Mouse (Mus musculus): ENCODE measurements around the gene Dock8. TPM values are rescaled to one million over a fixed set of nuclear protein-coding genes. Genes with fewer than 3 reads are reported as not detected.

Dock8 gene
- polyA plus RNA-seq, 1 experiment, result 5.8 TPM

DNA sequence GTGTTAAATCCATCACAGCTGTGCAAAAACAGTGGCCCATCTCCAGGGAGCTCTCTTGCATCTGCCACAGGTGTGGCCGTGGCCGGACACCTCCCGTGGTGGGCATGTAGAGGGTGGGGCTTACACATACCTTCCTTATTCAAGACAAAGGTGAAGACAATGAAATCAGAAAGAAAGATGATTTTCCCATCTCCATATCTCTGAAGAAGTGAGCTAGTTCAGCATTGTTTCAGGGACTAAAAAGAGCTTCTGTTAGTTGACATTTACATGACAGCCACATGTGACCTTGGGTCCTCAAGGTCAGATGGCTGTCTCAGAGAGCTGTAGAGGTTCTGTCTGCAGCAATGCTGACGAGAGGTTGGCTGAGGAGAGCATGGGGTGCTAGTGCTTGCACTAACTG, 99.6 kb downstream of the Dock8 start:
- DNase-seq (ENCODE audit: low read depth, low spot score), result no peak
- WGBS, result 84% methylated on average over 4 of the region's 4 CpGs

DNA sequence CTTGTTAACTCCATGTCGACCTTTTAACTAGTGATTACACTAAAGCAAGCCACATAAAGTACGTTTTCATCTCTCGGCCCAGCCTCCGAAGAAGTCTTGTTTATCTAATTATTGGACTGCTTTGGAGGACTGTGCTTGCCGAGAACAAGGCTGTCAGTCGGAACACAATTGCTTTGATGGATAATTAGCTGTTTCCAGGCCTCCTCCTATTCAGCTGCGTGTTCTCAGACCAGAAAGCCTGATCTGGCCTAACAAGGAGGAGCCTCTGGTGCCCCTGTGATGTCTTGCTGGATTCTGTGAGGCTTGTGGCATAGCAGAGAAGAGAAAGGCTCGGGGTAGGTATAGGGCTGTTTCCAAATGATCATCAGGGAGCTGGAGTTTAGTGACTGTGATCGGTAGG, 106.3 kb downstream of the Dock8 start:
- DNase-seq (ENCODE audit: low read depth, low spot score), result no peak
- whole genome bisulfite sequencing, result 67% methylated on average over 9 of the region's 9 CpGs

DNA sequence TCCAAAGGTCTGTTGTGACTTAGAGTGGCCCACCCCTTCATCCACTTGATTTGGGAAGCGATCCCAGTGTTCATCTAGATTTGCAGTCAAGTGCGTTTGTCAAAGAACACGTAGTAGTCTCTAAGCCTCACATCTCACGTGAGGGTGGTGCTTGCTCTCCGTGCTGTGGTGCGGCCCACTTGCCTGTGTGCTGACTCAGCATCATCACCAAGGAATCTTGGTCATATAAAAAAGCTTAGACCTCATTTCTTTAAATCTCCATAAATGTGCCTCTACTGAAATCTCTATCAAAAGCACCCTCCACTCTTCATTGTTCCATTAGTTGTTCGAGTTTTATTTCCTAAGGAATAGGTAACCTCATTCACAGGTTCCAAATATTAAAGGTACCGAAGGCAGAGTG, 107.0 kb downstream of the Dock8 start:
- DNase-seq (ENCODE audit: low read depth, low spot score), result no peak
- 93% methylated on average over 8 of the region's 8 CpGs for WGBS

DNA sequence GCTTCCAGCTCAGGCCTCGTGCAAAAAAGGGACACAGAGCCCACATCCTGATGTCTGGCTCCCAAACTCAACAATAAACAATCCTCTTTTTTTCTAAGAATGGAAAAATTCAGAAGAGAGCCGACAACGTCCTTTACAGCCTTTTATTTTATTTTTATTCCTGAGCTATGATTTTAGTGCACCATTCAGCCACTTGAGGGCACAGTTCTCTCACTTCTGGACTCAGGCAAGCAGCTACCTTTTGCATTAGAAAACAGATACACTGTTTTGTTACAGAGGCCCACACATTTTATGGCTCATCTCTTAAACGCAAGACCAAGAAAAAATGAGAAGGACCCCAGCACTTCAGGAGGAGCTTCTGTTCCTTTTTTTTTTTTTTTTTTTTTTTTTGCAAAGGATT, 108.1 kb downstream of the Dock8 start:
- peak; percentile 13 for DNase-seq (ENCODE audit: low read depth, low spot score)
- WGBS, result 5% methylated on average over 4 of the region's 4 CpGs

DNA sequence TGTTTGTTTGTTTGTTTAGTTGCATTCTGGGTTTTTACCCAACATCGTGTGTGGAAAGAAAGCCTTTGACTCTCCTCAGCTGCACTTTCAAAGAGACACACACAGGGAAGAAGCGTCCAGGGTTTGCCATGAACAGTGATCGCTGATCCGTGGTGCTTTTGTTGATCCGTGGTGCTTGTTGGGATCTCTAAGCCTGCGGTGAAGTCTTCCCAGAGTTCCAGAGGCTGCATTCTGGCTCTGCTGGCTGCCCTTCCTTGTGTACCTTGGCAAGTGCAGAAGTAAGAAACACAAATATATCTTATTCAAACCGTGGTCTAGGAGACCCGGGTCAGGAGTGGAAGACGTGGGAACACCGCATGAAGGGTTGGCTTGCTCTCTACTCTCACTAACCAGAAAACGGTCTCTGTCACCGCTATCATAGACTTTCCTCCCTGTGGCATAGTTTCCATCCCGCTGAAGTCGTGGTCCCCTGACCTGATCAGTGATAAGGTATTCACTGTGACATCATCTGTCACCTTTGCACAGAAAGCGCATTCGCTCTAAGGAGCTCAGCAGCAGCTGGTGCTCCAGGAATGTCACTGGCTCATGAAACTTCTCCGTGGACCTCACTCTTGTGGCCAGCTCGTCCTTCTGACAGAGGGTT, 112.4 kb downstream of the Dock8 start:
- DNase-seq (ENCODE audit: low read depth, low spot score), result no peak
- WGBS, result 48% methylated on average over 18 of the region's 18 CpGs

DNA sequence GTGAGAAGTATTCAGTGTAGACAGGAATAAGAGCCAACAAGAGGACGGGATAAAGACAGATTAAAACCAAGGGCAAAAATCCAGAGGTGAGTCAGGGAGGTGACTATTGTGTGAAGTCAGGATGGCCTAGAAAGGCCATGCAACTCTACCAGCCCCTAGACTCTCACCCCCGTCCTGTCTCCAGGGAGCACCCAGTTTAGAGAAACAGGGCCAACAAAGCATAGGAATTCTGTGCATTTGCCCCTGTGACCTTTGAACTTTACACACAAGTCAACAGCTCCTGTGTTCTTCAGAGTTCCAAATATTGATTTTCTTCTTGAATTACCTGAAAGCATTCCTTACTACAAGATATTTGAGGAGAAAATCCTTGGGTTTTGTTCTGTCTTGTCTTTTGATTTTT, 117.6 kb downstream of the Dock8 start:
- DNase-seq (ENCODE audit: low read depth, low spot score), result no peak
- WGBS, result 62% methylated on average over 2 of the region's 2 CpGs

DNA sequence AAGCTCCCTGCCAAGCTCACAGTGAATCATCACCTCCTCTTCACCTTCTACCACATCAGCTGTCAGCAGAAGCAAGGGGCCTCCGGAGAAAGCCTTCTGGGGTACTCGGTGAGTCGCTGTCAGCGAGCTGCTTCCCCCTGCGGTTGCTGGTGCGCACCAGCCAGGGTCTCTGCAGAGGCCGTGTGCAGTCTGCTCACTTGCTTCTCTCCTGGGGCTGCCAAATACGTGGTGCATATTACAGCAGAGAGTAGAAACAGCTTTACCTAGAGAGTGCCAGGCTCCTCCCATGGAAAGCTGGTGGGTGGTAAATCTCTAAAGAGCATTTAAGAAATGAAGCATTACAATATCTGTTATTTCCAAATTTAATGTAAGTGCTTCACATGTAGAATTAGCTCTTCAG, 123.1 kb downstream of the Dock8 start:
- 83% methylated on average over 8 of the region's 8 CpGs for WGBS
- DNase-seq (ENCODE audit: low read depth, low spot score), result no peak

DNA sequence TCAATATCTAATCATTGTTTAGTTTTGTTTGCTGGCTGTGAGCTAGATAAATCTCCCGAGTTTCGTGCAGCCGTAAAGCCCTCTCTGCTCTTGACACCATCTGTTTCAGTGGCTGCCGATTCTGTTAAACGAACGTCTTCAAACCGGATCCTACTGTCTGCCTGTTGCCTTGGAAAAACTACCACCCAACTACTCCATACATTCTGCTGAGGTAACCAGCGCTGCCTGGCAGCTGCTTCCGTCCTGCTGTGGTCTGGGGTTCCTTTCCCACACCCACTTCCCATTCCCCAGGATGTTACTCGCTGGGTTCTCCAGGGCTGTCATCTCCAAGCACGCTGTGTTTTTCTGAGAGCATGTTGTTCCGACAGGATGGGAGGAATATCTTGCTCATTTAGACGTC, 123.7 kb downstream of the Dock8 start:
- WGBS, result 52% methylated on average over 13 of the region's 13 CpGs
- DNase-seq (ENCODE audit: low read depth, low spot score), result no peak

DNA sequence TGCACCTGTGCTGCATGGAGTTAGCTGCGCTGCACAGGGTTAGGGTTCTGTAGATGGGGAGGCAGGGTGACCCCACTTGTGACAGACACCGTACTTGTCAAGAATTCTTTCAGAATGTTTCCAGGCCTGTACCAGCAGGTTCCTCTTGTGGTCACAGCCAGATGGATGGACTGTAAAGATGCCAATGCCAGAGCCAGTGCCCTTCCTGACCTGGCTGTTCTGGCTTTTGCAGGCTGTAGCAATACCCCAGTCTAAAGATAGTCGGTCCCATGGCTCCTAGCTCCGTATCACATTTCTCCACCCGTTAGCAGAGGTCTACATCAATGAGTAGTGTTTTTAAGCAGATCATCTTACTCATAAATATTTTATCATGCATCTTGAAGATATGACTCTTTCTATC, 124.1 kb downstream of the Dock8 start:
- DNase-seq (ENCODE audit: low read depth, low spot score), result no peak
- WGBS, result 82% methylated on average over 5 of the region's 5 CpGs

DNA sequence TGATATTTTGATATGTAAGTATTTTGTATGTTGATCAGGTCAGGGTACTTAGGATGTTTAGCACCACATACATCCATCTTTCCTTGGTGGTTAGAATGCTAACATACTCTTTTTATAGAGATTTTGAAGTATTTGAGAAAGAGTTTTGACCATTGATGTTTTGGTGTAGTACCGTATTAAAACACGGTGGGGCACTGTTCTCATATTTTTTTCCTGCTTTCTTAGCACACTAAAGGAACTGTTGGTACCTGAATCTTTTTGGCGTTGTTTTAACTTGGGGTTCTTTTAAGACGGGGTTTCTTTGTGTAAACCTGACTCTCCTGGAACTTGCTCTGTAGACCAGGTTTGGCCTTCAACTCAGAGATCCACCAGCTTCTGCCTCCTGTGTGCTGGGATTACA, 133.0 kb downstream of the Dock8 start:
- peak; percentile 22 for DNase-seq (ENCODE audit: low read depth, low spot score)
- 5% methylated on average over 4 of the region's 4 CpGs for WGBS

DNA sequence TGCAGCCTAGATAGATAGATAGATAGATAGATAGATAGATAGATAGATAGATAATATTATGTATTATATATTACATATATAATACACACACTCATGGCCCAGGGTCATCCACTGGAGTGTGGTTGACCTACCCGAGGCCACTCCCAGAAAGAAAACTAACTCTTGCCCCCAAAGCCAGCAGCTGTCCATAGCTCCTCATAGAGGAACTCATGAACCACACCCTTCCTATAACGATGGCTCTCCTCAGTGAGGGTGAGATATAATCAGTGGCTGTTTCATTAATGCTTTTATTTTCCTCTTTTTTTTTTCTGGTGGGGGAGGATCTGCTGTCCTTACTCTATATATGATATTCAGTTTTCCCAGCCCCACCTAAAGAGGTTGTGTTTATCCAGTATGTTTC, 134.6 kb downstream of the Dock8 start:
- WGBS, result 32% methylated on average over 2 of the region's 2 CpGs

DNA sequence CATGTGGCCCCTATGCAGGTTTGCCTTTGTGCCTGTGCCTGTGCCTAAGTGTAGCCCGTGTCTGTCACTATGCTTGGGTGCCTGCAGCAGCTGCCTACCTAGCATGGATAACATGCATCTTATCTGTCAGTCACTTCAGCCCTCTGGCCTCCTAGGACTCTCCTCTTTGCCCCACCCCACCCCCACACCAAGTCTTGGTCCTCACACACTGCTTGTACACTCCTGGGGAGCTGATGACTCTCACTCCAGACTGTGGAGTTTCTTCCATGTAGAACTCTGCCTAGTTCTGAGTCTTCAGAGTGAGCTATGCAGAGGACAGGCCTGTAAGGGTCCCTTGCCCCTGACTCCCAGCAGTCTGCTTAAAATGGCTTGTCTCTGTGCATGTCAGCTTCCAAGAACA, 136.8 kb downstream of the Dock8 start:
- DNase-seq (ENCODE audit: low read depth, low spot score), result no peak
- WGBS, result 75% methylated on average over 1 of the region's 1 CpGs

More for the DNA sequence above, 134.6 kb downstream of the Dock8 start:
- DNase-seq (ENCODE audit: low read depth, low spot score), result no peak

DNA sequence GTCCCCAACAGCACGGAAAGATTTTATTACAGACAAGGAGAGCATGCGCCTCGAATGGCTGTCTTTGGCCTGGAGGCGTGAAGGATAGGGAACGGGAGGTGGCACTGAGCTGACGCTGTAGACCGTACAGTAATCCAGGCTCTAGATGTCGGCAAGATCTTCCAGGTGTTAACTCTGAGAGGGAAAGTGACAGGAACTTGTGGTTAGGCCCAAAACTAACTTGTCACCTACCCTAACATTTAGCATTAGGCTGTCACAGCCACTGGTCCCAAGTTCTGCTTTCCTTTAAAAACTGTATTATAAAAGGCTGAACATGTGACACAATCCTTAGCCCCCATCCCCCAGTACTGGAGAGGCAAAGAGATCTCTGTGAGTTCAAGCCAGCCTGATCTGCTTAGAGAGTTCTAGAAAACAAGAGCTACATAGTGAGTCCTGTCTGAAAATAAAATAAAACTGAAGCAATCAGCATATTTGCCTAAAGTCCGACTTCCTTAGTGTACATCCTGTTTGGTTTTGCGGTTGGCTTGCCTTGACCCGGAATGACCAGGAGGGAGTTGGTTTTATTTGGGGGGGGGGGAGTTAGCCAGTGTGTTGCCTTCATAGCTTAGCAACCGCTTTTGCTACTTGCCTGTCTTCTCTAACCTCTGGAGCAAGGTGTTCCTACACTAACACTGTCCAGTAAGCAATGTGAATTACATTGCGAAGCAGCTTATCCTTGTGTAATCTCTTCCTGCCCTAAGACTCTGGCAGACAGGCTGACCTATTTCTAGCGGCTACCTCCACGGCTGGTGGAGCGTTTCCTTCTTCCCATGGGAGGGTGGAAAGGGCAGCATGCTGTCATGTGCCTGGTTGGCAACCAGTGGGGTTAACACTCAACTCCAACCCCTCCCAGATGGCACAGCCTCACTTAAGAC, 138.8 kb downstream of the Dock8 start:
- DNase-seq (ENCODE audit: low read depth, low spot score), result no peak
- WGBS, result 60% methylated on average over 16 of the region's 16 CpGs

DNA sequence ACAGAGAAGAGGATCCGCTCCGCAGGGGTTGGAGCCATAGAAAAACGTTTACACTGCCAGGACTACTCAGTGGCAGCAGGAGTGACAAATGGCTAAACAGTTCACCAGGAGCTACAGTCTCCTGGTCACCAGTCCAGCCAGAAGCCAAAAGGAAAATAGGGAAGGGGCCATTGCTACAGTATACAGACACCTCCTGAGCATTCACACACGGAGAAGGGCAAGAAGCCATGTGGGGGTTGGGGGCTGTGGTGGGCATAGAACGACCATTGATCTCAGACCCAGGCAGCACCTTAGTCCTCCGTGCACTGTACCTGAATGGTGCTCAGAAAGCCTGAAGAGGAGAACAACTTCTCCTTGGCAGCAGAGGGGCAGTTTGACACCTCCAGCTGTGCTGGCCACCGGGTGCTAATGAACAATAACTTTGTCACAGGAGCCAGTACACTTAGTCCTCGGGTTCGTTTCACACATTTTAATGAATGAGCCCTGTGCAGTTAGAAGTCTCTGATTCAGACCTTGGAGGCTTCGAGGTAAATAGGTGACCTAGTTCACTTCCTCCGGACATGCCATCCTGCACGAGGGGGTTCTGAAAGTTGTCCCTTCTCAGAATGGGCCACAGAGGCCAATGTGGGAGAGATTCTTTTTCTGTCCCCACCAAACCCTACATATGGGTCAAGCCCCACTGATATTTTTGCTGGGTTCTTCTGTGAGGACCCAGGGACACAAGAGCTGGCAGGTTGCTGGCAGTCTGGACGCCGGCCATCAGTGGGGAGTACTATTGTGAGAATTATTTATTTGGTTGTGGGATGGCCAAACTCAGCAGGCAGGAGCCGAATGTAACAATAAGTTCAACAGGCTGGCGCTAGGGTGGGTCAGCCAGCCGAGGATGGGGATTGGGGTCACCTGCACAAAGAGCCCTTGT, 145.0 kb downstream of the Dock8 start:
- WGBS, result 76% methylated on average over 17 of the region's 17 CpGs
- DNase-seq (ENCODE audit: low read depth, low spot score), result no peak

DNA sequence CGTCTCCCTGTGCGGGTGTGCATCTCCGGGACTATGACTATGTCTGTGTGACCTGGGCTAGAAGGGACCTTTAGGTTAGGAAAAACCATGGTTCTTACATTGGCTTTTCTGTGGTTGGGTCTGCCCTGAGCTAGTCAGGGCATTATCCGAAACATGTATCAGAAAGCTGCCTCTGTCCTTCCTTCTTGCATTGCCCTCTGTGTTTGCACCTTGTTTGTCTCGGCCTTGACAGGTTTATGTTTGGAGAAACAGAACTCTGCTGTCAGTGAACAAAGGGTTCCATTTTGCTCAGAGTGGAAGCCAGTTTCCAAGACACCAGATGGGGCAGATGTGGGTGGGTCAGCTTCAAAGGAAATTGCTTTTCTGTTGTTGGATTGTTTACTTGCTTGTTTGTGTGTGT, 145.8 kb downstream of the Dock8 start:
- 76% methylated on average over 5 of the region's 5 CpGs for WGBS

DNA sequence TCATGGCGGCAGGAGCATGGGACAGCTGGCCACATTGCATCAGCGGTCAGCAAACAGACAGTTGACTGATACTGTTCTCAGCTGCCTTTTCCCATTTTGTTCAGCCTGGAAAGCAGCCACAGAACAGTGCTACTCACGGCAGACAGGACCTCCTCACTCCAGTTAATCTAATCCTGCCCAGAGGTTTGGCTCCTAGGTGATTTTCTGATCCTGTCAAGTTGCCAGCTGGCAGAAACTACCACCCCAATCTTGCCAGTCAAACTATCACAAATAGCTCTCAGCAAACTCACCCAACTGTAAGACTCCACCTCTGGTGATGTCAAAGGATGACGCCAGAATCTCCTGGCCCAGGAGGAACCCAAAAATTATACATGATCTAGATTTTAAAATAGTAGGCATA, 146.8 kb downstream of the Dock8 start:
- WGBS, result 70% methylated on average over 4 of the region's 4 CpGs
- DNase-seq (ENCODE audit: low read depth, low spot score), result no peak

More for the DNA sequence above, 145.8 kb downstream of the Dock8 start:
- no peak for DNase-seq (ENCODE audit: low read depth, low spot score)

DNA sequence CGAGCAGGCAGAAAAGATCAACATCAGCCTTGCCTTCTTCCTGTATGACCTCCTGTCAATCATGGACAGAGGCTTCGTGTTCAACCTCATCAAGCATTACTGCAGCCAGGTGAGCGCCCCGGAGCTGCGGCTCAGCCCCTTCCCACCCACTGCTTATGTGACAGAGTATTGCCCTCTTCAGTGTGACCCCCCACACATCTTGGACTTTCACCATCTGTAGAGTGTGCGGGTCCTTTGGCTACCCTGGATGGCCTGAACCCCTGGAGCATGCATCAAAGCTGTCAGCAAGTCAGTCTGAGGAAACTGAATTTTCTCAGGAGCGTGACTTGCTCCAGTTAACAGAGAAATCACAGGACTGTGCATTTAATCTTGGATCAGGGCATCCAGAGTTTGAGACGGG, 150.5 kb downstream of the Dock8 start:
- no peak for DNase-seq (ENCODE audit: low read depth, low spot score)
- 91% methylated on average over 8 of the region's 8 CpGs for WGBS

DNA sequence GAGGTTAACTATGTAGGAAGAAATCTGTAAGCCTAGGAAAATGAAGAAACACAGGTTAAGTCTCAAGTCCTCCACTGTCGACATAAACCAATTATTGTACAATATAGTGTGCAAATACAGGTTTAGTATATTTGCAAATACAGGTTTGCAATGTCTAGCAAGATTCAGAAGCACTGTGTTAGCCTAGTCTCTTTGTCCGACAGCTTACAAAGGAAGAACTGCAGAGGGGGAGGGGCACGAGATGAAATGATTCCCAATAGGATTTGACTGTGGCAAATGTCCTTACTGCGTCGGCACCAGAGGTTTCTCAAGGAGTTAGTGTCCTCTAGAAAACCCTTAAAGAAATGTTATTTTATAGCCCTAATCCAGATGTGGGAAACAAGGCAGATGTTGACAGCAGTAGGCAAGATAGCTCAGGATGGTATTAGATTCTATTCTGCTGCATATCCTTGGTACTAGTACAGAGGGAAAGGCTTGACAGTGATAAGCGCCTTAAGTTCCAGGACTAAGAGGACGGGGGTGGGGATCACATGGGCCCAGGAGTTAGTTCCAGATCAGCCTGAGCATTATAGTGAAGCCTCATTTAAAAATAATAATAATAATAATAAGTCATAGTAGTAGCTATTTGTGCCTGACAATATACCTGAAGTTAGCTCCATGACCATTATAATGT, 155.3 kb downstream of the Dock8 start:
- 85% methylated on average over 7 of the region's 7 CpGs for WGBS
- no peak for DNase-seq (ENCODE audit: low read depth, low spot score)

DNA sequence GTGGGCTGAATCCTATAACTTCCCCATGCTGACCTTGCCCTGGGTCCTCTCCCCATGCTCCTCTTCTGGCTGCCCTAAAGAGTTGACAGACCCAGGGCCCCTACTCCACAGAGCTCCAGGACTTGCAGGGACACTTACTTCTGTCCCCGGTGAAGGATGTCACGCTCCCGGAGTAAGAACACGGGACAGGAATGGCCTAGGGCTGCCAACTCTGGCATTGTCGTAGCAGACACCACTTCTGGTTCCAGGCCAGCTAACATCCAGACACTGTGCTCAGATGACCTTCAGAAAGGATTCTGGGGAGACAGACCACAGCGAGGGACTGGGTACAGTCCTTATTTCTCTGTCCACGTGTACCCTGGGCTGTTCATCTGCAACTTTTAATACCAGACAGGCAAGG, 155.9 kb downstream of the Dock8 start:
- DNase-seq (ENCODE audit: low read depth, low spot score), result no peak
- 90% methylated on average over 7 of the region's 7 CpGs for WGBS

DNA sequence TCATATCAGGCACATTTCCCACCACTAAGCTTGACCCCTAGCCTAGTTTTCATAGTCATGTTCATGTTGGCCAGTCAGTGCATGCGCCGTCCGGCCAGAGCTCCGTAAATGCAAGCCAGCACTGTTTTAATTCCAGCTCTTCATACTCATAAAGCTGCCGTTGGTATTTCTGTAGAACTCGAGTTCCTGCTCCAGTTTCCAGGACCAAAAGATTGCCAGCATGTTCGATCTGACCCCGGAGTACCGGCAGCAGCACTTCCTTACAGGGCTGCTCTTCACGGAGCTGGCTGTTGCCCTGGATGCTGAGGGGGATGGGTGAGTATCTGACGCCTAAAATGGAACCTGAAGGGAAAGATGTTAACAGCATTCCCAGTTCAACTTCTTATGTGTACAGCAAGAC, 156.4 kb downstream of the Dock8 start:
- WGBS, result 75% methylated on average over 11 of the region's 11 CpGs
- no peak for DNase-seq (ENCODE audit: low read depth, low spot score)
